Mouse (Mus musculus) ES-Bruce4 (cell line): ENCODE data around the gene Nhlrc3. TPM values are rescaled to one million over a fixed set of nuclear protein-coding genes. Genes with fewer than 3 reads are reported as not detected.

ENCODE experiments used
- H3K27ac ChIP-seq: 2 replicates; pipeline ENCODE4 v1.5.1; 2012; ENCODE audit warnings: low read length, inconsistent platforms; ENCODE audit not compliant: insufficient read depth
- H3K27me3 ChIP-seq: 2 replicates; pipeline ENCODE4 v1.6.1; 2012; ENCODE audit warnings: mild to moderate bottlenecking, low read length, inconsistent platforms; ENCODE audit not compliant: control insufficient read depth, poor library complexity, insufficient read depth, severe bottlenecking
- H3K36me3 ChIP-seq: 2 replicates; pipeline ENCODE4 v1.6.1; 2012; ENCODE audit warnings: inconsistent platforms, mild to moderate bottlenecking, low read length, moderate library complexity; ENCODE audit not compliant: control insufficient read depth, poor library complexity, insufficient read depth, severe bottlenecking
- H3K4me1 ChIP-seq: one replicate; pipeline ENCODE4 v1.8.1; 2011; ENCODE audit warnings: low read length; ENCODE audit not compliant: control insufficient read depth, insufficient read depth
- H3K4me3 ChIP-seq: 2 replicates; pipeline ENCODE4 v1.5.1; 2011; ENCODE audit warnings: low read depth, mild to moderate bottlenecking, low read length
- H3K9ac ChIP-seq: 2 replicates; pipeline ENCODE4 v1.6.1; 2012; ENCODE audit warnings: low read depth, mild to moderate bottlenecking, inconsistent platforms; ENCODE audit not compliant: poor library complexity, severe bottlenecking
- H3K9me3 ChIP-seq: replicated peaks from 2 replicates; pipeline ENCODE4 v1.6.1; 2012; ENCODE audit warnings: mild to moderate bottlenecking, low read length, inconsistent platforms; ENCODE audit not compliant: control insufficient read depth, poor library complexity, insufficient read depth, severe bottlenecking
- CTCF ChIP-seq: IDR thresholded peaks from one replicate; pipeline ENCODE4 v1.8.1; 2011; ENCODE audit warnings: low read depth, low read length
- EP300 ChIP-seq: IDR thresholded peaks from 2 replicates; pipeline ENCODE4 v1.6.1; 2011; ENCODE audit warnings: low read depth, low read length; ENCODE audit not compliant: insufficient read depth
- POLR2A ChIP-seq: IDR thresholded peaks from one replicate; pipeline ENCODE4 v1.8.1; 2011; ENCODE audit warnings: low read length; ENCODE audit not compliant: insufficient read depth
- polyA plus RNA-seq: library from polyadenylated mRNA; stranded (reverse); fragments of >200 nt; gene quantifications from 2 replicates; pipeline ENCODE4 v1.2.4, GENCODE M21; 2011; ENCODE audit warnings: low read depth; ENCODE audit not compliant: missing spikeins, insufficient read depth, insufficient read length

The Nhlrc3 gene
- polyA plus RNA-seq, 1 experiment: 18.2 TPM

- H3K9me3 ChIP-seq: 0 out of 2 replicates have a peak, but pooled peaks cover 3% of the 10 kb centered on the region
- H3K4me3 ChIP-seq: no peak overlapping the region
- H3K36me3 ChIP-seq: peaks cover 21% of the 10 kb centered on the region
- no peak overlapping the region for H3K9ac ChIP-seq
- H3K4me1 ChIP-seq: peaks cover 9% of the 10 kb centered on the region
- H3K27me3 ChIP-seq: no peaks in the 10 kb centered on the region
- TF ChIP-seq POLR2A (no peak), EP300 (no peak), CTCF (no peak)
- H3K27ac ChIP-seq: no peak overlapping the region
These were observed 9.8 kb downstream of the Nhlrc3 start for GRCm38 (mm10) chr3:53453346-53453745.

- TF ChIP-seq EP300 (no peak), POLR2A (no peak), CTCF (no peak)
- no peaks in the 10 kb centered on the region for H3K27me3 ChIP-seq
- peaks cover 6% of the 10 kb centered on the region for H3K4me1 ChIP-seq
- peaks cover 21% of the 10 kb centered on the region for H3K36me3 ChIP-seq
- no peak overlapping the region for H3K9ac ChIP-seq
- H3K9me3 ChIP-seq: 0 out of 2 replicates have a peak, but pooled peaks cover 3% of the 10 kb centered on the region
- H3K27ac ChIP-seq: no peak overlapping the region
- H3K4me3 ChIP-seq: no peak overlapping the region
These were observed 10.8 kb downstream of the Nhlrc3 start for GRCm38 (mm10) chr3:53452351-53452750.

- H3K4me1 ChIP-seq: peaks cover 2% of the 10 kb centered on the region
- no peak overlapping the region for H3K9ac ChIP-seq
- TF ChIP-seq CTCF (no peak), EP300 (no peak), POLR2A (no peak)
- no peaks in the 10 kb centered on the region for H3K27me3 ChIP-seq
- no peak overlapping the region for H3K4me3 ChIP-seq
- peaks cover 19% of the 10 kb centered on the region for H3K36me3 ChIP-seq
- 0 out of 2 replicates have a peak, but pooled peaks cover 3% of the 10 kb centered on the region for H3K9me3 ChIP-seq
- H3K27ac ChIP-seq: no peak overlapping the region
These were observed 12.5 kb downstream of the Nhlrc3 start for GRCm38 (mm10) chr3:53450666-53451065.

GRCm38 (mm10) chr3:53448208-53448607, 14.9 kb downstream of the Nhlrc3 start:
- Histone ChIP-seq H3K36me3 (peaks cover 11% of the 10 kb centered on the region), H3K9me3 (no peaks in the 10 kb centered on the region), H3K27me3 (no peaks in the 10 kb centered on the region), H3K27ac (no peak overlapping the region), H3K4me1 (no peaks in the 10 kb centered on the region), H3K4me3 (no peak overlapping the region), H3K9ac (no peak overlapping the region)
- TF ChIP-seq POLR2A (no peak), EP300 (no peak), CTCF (peak; percentile 17)

- Histone ChIP-seq H3K27ac (no peak overlapping the region), H3K9ac (no peak overlapping the region), H3K4me1 (no peaks in the 10 kb centered on the region), H3K27me3 (no peaks in the 10 kb centered on the region), H3K36me3 (peaks cover 1% of the 10 kb centered on the region; the same call in 1 of the 2 replicates), H3K4me3 (no peak overlapping the region), H3K9me3 (no peaks in the 10 kb centered on the region)
- TF ChIP-seq POLR2A: no peak
- TF ChIP-seq EP300: no peak
- no peak for TF ChIP-seq CTCF
These were observed 16.3 kb downstream of the Nhlrc3 start for GRCm38 (mm10) chr3:53446801-53447200.

- H3K4me3 ChIP-seq: no peak overlapping the region
- H3K36me3 ChIP-seq: no peaks in the 10 kb centered on the region
- H3K9ac ChIP-seq: no peak overlapping the region
- H3K9me3 ChIP-seq: no peaks in the 10 kb centered on the region
- no peaks in the 10 kb centered on the region for H3K4me1 ChIP-seq
- H3K27ac ChIP-seq: no peak overlapping the region
- H3K27me3 ChIP-seq: no peaks in the 10 kb centered on the region
- no peak for TF ChIP-seq CTCF
- TF ChIP-seq POLR2A: no peak
- no peak for TF ChIP-seq EP300
These were observed 17.6 kb downstream of the Nhlrc3 start for GRCm38 (mm10) chr3:53445540-53445939.
